Mouse (Mus musculus) G1E (cell line): Measurements from ENCODE around the gene Gm49321.

Source experiments
- CTCF ChIP-seq: IDR thresholded peaks from 2 replicates; pipeline ENCODE4 v1.5.1; 2012; ENCODE audit warnings: low read depth, low read length, inconsistent platforms, mixed read lengths
- GATA1 ChIP-seq: IDR thresholded peaks from 2 replicates; pipeline ENCODE4 v1.6.1; 2012; ENCODE audit warnings: borderline replicate concordance, low read length, inconsistent platforms, mixed read lengths
- GATA2 ChIP-seq: IDR thresholded peaks from 2 replicates; pipeline ENCODE4 v1.6.1; 2012; ENCODE audit warnings: low read depth, low read length, inconsistent platforms, borderline replicate concordance
- POLR2AphosphoS5 ChIP-seq: IDR thresholded peaks from 2 replicates; pipeline ENCODE4 v1.6.1; 2012; ENCODE audit warnings: low read depth, low read length, inconsistent platforms; ENCODE audit not compliant: insufficient replicate concordance
- TAL1 ChIP-seq: conservative IDR thresholded peaks from 2 replicates; pipeline ENCODE4 v1.6.1; 2012; ENCODE audit warnings: low read depth, low read length, inconsistent platforms, mixed read lengths

DNA sequence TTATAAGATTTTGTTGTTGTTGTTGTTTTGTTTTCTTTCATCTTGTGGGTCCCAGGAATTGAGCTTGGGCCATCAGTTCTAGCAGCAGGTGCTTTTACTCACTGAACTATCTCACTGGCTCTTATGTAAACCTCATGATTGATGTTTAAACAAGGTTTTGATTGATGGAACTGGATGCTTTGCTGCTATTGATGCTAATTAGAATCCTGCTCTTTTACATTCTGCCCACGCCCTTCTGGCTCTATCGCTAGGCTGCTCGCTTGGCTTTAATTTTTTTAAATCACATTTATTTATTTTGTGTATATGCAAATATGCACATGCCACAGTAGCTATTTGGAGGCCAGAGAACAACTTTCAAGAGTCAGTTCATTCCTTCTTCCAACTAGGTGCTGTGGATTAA, 20.2 kb downstream of the Gm49321 start:
- TF ChIP-seq TAL1, result no peak
- TF ChIP-seq CTCF, result no peak
- no peak for TF ChIP-seq POLR2AphosphoS5
- TF ChIP-seq GATA1, result no peak
- no peak for TF ChIP-seq GATA2
